Mouse (Mus musculus) megakaryocyte progenitor cell, adult 5-6 weeks (primary cell): ENCODE measurements at regions not wholly inside any gene's neighbourhood (a gene's known extent, or its start where the extent isn't known, plus 50 kb on each side); places are given as distances from the start of the nearest gene placed in this dataset.

ENCODE experiments used
- ATAC-seq: replicated peaks from 2 replicates; pipeline ENCODE4 v1.8.0; 2016; ENCODE audit warnings: mild to moderate bottlenecking, moderate TSS enrichment, inconsistent platforms; ENCODE audit not compliant: poor library complexity

GRCm38 (mm10) chr13:43965256-43965905, 180.8 kb downstream of the Cd83 start:
- ATAC-seq = no peak

- ATAC-seq = no peak
Measured at GRCm38 (mm10) chr13:43967516-43967915, 182.9 kb downstream of the Cd83 start.

- ATAC-seq = no peak
Measured at GRCm38 (mm10) chr13:43972906-43973305, 188.3 kb downstream of the Cd83 start.

- ATAC-seq = no peak
Measured at GRCm38 (mm10) chr13:43975281-43975680, 190.7 kb downstream of the Cd83 start.

GRCm38 (mm10) chr13:43975801-43976200, 191.2 kb downstream of the Cd83 start:
- ATAC-seq = no peak

- ATAC-seq = no peak
Measured at GRCm38 (mm10) chr13:43976676-43977075, 192.1 kb downstream of the Cd83 start.

GRCm38 (mm10) chr13:43987338-43987737, 202.8 kb downstream of the Cd83 start:
- ATAC-seq = no peak

GRCm38 (mm10) chr13:43988421-43988820, 203.8 kb downstream of the Cd83 start:
- ATAC-seq = no peak

GRCm38 (mm10) chr13:43990281-43991101, 205.9 kb downstream of the Cd83 start:
- no peak for ATAC-seq

- no peak for ATAC-seq
Measured at GRCm38 (mm10) chr13:43991774-43992173, 207.2 kb downstream of the Cd83 start.

- no peak for ATAC-seq
Measured at GRCm38 (mm10) chr13:43992968-43993367, 208.4 kb downstream of the Cd83 start.

GRCm38 (mm10) chr13:43994361-43994760, 209.8 kb downstream of the Cd83 start:
- no peak for ATAC-seq

GRCm38 (mm10) chr13:43995623-43996022, 211.0 kb downstream of the Cd83 start:
- ATAC-seq = no peak

- no peak for ATAC-seq
Measured at GRCm38 (mm10) chr13:44001861-44002545, 217.4 kb downstream of the Cd83 start.

- no peak for ATAC-seq
Measured at GRCm38 (mm10) chr13:44012868-44013267, 228.3 kb downstream of the Cd83 start.

- no peak for ATAC-seq
Measured at GRCm38 (mm10) chr13:44018489-44019303, 234.1 kb downstream of the Cd83 start.

- no peak for ATAC-seq
Measured at GRCm38 (mm10) chr13:44019304-44019583, 234.7 kb downstream of the Cd83 start.

- ATAC-seq = no peak
Measured at GRCm38 (mm10) chr13:44020851-44021250, 236.3 kb downstream of the Cd83 start.

- ATAC-seq = no peak
Measured at GRCm38 (mm10) chr13:44022106-44022505, 237.5 kb downstream of the Cd83 start.

GRCm38 (mm10) chr13:44024612-44025011, 240.0 kb downstream of the Cd83 start:
- ATAC-seq = no peak
